ENCODE assay signal across 8 mouse cellular contexts in genomic region chr19:47836701-47837526, GRCm38 (mm10). TPM values are rescaled to one million over a fixed set of nuclear protein-coding genes. Genes with fewer than 3 reads are reported as not detected.
A peak's percentile ranks its signal among the peaks of the same experiment; 100 is the strongest.
DNase-seq lines count a peak whose midpoint lies in the region; ATAC-seq and TF ChIP-seq lines count a peak whose summit lies in the region.

No protein-coding gene starts in this region.

- peak overlapping the region; percentile 52 for H3K4me3 ChIP-seq in embryonic facial prominence, embryonic 12.5 days
- peak overlapping the region; percentile 47 for H3K4me3 ChIP-seq in heart, embryonic 11.5 days (ENCODE audit: low read depth, low read length)
- peak overlapping the region; percentile 46 for H3K4me3 ChIP-seq in liver, embryonic 12.5 days
- H3K4me3 ChIP-seq in myocyte, result no peak overlapping the region
- H3K4me3 ChIP-seq in stomach, embryonic 15.5 days (replicated peaks), result peak overlapping the region; percentile 51

- H3K9me3 ChIP-seq in embryonic facial prominence, embryonic 12.5 days, result no peaks in the 10 kb centered on the region
- H3K9me3 ChIP-seq in heart, embryonic 11.5 days (replicated peaks; ENCODE audit: control insufficient read depth, low read length), result no peaks in the 10 kb centered on the region
- H3K9me3 ChIP-seq in liver, embryonic 12.5 days (replicated peaks), result no peaks in the 10 kb centered on the region
- no peaks in the 10 kb centered on the region for H3K9me3 ChIP-seq in stomach, embryonic 15.5 days

- 2% methylated on average over 41 of the region's 49 CpGs for WGBS in embryonic facial prominence, embryonic 12.5 days
- 3% methylated on average over 49 of the region's 49 CpGs for WGBS in heart, embryonic 11.5 days (ENCODE audit: insufficient replicate concordance)
- WGBS in liver, embryonic 12.5 days (ENCODE audit: insufficient replicate concordance), result 5% methylated on average over 48 of the region's 49 CpGs
- WGBS in stomach, embryonic 15.5 days, result 4% methylated on average over 46 of the region's 49 CpGs

- peak overlapping the region; percentile 27 for H3K9ac ChIP-seq in embryonic facial prominence, embryonic 12.5 days
- H3K9ac ChIP-seq in heart, embryonic 11.5 days (ENCODE audit: low read depth, low read length), result peak overlapping the region; percentile 46; the same call in 1 of the 2 replicates
- H3K9ac ChIP-seq in liver, embryonic 12.5 days, result 0 out of 2 replicates have a peak overlapping the region, but pooled peaks have one; percentile 27
- H3K9ac ChIP-seq in stomach, embryonic 15.5 days, result peak overlapping the region; percentile 9; the same call in 1 of the 2 replicates

- ATAC-seq in embryonic facial prominence, embryonic 12.5 days (ENCODE audit: insufficient number of reproducible peaks, insufficient read depth, low FRiP score, low TSS enrichment), result peak; percentile 92
- peak; percentile 71 for ATAC-seq in heart, embryonic 11.5 days (replicated peaks; ENCODE audit: insufficient number of reproducible peaks, low FRiP score, low TSS enrichment)
- ATAC-seq in liver, embryonic 12.5 days, result peak; percentile 65
- peak; percentile 72 for ATAC-seq in stomach, embryonic 15.5 days (ENCODE audit: insufficient read depth, low FRiP score, low read depth)

- no peaks in the 10 kb centered on the region for H3K4me1 ChIP-seq in embryonic facial prominence, embryonic 12.5 days
- peaks cover 5% of the 10 kb centered on the region; the same call in 1 of the 2 replicates for H3K4me1 ChIP-seq in heart, embryonic 11.5 days (ENCODE audit: control insufficient read depth, insufficient read depth, low read length)
- peaks cover 5% of the 10 kb centered on the region for H3K4me1 ChIP-seq in liver, embryonic 12.5 days
- 0 out of 2 replicates have a peak, but pooled peaks cover 8% of the 10 kb centered on the region for H3K4me1 ChIP-seq in stomach, embryonic 15.5 days

- H3K27ac ChIP-seq in embryonic facial prominence, embryonic 12.5 days, result no peak overlapping the region
- no peak overlapping the region for H3K27ac ChIP-seq in heart, embryonic 11.5 days (ENCODE audit: low read depth, low read length)
- H3K27ac ChIP-seq in liver, embryonic 12.5 days, result no peak overlapping the region
- no peak overlapping the region for H3K27ac ChIP-seq in stomach, embryonic 15.5 days

- peak overlapping the region; percentile 87 for H3K4me2 ChIP-seq in embryonic facial prominence, embryonic 12.5 days (replicated peaks)
- peak overlapping the region; percentile 89 for H3K4me2 ChIP-seq in heart, embryonic 11.5 days
- H3K4me2 ChIP-seq in liver, embryonic 12.5 days, result peak overlapping the region; percentile 73
- H3K4me2 ChIP-seq in myocyte (ENCODE audit: low read depth), result peak overlapping the region; percentile 82
- peak overlapping the region; percentile 92 for H3K4me2 ChIP-seq in stomach, embryonic 15.5 days

- H3K36me3 ChIP-seq in embryonic facial prominence, embryonic 12.5 days, result no peaks in the 10 kb centered on the region
- H3K36me3 ChIP-seq in heart, embryonic 11.5 days (ENCODE audit: control insufficient read depth, insufficient read depth, low read length), result no peaks in the 10 kb centered on the region
- no peaks in the 10 kb centered on the region for H3K36me3 ChIP-seq in liver, embryonic 12.5 days
- no peaks in the 10 kb centered on the region for H3K36me3 ChIP-seq in myocyte (ENCODE audit: control insufficient read depth, insufficient read depth)
- no peaks in the 10 kb centered on the region for H3K36me3 ChIP-seq in stomach, embryonic 15.5 days

- no peak for TF ChIP-seq POLR2A in myocyte (IDR thresholded peaks at IDR 0.05; ENCODE audit: insufficient read length, low read depth)

- H3K79me2 ChIP-seq in myocyte (ENCODE audit: control insufficient read depth, insufficient read depth), result no peaks in the 10 kb centered on the region

- 0 out of 2 replicates have a peak, but pooled peaks cover 11% of the 10 kb centered on the region for H3K27me3 ChIP-seq in embryonic facial prominence, embryonic 12.5 days
- H3K27me3 ChIP-seq in heart, embryonic 11.5 days (ENCODE audit: control insufficient read depth, insufficient read depth, low read length), result peaks cover 19% of the 10 kb centered on the region
- H3K27me3 ChIP-seq in liver, embryonic 12.5 days (replicated peaks), result peaks cover 42% of the 10 kb centered on the region
- H3K27me3 ChIP-seq in myocyte (ENCODE audit: control insufficient read depth, insufficient read depth, insufficient read length), result no peaks in the 10 kb centered on the region
- no peaks in the 10 kb centered on the region for H3K27me3 ChIP-seq in stomach, embryonic 15.5 days (replicated peaks)

- no peak overlapping the region for H3ac ChIP-seq in myocyte (ENCODE audit: control insufficient read depth, insufficient read length)

- peak; percentile 66 for DNase-seq in urinary bladder, postnatal 14 days (ENCODE audit: low spot score)
- no peak for DNase-seq in urinary bladder, adult 2 months (ENCODE audit: low spot score)
- DNase-seq in kidney, adult 9 months, result peak; percentile 24

TF ChIP-seq in myocyte, 11 proteins besides CTCF, POLR2A, EP300 and RAD21:
- TF ChIP-seq POLR2AphosphoS2 (IDR thresholded peaks at IDR 0.05; ENCODE audit: insufficient read length, low read depth) (no peak), MYOD1 (IDR thresholded peaks at IDR 0.05; ENCODE audit: control insufficient read depth in 1 of 3, insufficient read length in 2 of 3, low read depth in 2 of 3) (no peak), TCF12 (IDR thresholded peaks at IDR 0.05; ENCODE audit: insufficient read depth, poor library complexity, severe bottlenecking) (no peak)
TF ChIP-seq in myocyte: peak in this region for 0.

RNA-seq across cellular contexts. Expression of gene Gsto1, which starts 17.9 kb away (rescaled TPM):
- 478 and 508 TPM in 2 replicates for polyA plus RNA-seq in urinary bladder, adult 2 months (2012; rRNA removed)
- 156 and 158 TPM in 2 replicates for polyA plus RNA-seq in embryonic facial prominence, embryonic 12.5 days (2016; fragmentation: Nextera tagmentation; extraction: Ambion mirVana)
- polyA plus RNA-seq in heart, embryonic 11.5 days (2014; fragmentation: Nextera tagmentation; extraction: Ambion mirVana), result 82.6 and 84.0 TPM in 2 replicates
- polyA plus RNA-seq in liver, embryonic 12.5 days (2016; fragmentation: Nextera tagmentation; extraction: Ambion mirVana), result 119 and 123 TPM in 2 replicates
- polyA plus RNA-seq in myocyte (2012; fragmentation: generic; extraction: Trizol), result 232 TPM
- 745 and 1,161 TPM in 2 replicates for polyA plus RNA-seq in stomach, embryonic 15.5 days (2015; fragmentation: Nextera tagmentation; extraction: Ambion mirVana)

RNA-seq across cellular contexts. Expression of gene Gsto2, which starts 28.4 kb away (rescaled TPM):
- polyA plus RNA-seq in urinary bladder, adult 2 months (2012; rRNA removed), result 4.9 and 7.3 TPM in 2 replicates
- polyA plus RNA-seq in embryonic facial prominence, embryonic 12.5 days (2016; fragmentation: Nextera tagmentation; extraction: Ambion mirVana), result 1.6 and 2.2 TPM in 2 replicates
- polyA plus RNA-seq in heart, embryonic 11.5 days (2014; fragmentation: Nextera tagmentation; extraction: Ambion mirVana), result 0.82 and 1.3 TPM in 2 replicates
- polyA plus RNA-seq in liver, embryonic 12.5 days (2016; fragmentation: Nextera tagmentation; extraction: Ambion mirVana), result 0.29 and 0.31 TPM in 2 replicates
- 5.7 TPM for polyA plus RNA-seq in myocyte (2012; fragmentation: generic; extraction: Trizol)
- polyA plus RNA-seq in stomach, embryonic 15.5 days (2015; fragmentation: Nextera tagmentation; extraction: Ambion mirVana), result 1.2 and 1.3 TPM in 2 replicates
